Mouse (Mus musculus) liver, embryonic 13.5 days (tissue): Measurements from ENCODE around the gene Gfi1b. TPM values are rescaled to one million over a fixed set of nuclear protein-coding genes. Genes with fewer than 3 reads are reported as not detected.

Experiments
- ATAC-seq: fragments of 200-750 bp; cut with Nextera tagmentation; 2 replicates; pipeline ENCODE4 v1.8.0; 2017; ENCODE audit warnings: low read depth, mild to moderate bottlenecking, moderate number of reproducible peaks, moderate library complexity
- DNase-seq: peaks from one replicate; pipeline ENCODE4 v3.0.0; 2022
- H3K27ac ChIP-seq: fragments of 300-500 bp; sonication (generic); 2 replicates; pipeline ENCODE4 v1.5.1; 2015; ENCODE audit warnings: moderate library complexity, mild to moderate bottlenecking, inconsistent platforms
- H3K27me3 ChIP-seq: fragments of 300-500 bp; sonication (generic); 2 replicates; pipeline ENCODE4 v1.6.1; 2015; ENCODE audit warnings: mild to moderate bottlenecking, inconsistent platforms
- H3K36me3 ChIP-seq: fragments of 300-500 bp; sonication (generic); 2 replicates; pipeline ENCODE4 v1.6.1; 2015; ENCODE audit warnings: mild to moderate bottlenecking, inconsistent platforms
- H3K4me1 ChIP-seq: fragments of 300-500 bp; sonication (generic); replicated peaks from 2 replicates; pipeline ENCODE4 v1.6.1; 2015; ENCODE audit warnings: inconsistent platforms
- H3K4me2 ChIP-seq: fragments of 300-500 bp; sonication (generic); 2 replicates; pipeline ENCODE4 v1.6.1; 2015; ENCODE audit warnings: inconsistent platforms, mild to moderate bottlenecking, moderate library complexity
- H3K4me3 ChIP-seq: fragments of 300-500 bp; sonication (generic); replicated peaks from 2 replicates; pipeline ENCODE4 v1.5.1; 2015; ENCODE audit warnings: mild to moderate bottlenecking, inconsistent platforms
- H3K9ac ChIP-seq: fragments of 300-500 bp; sonication (generic); 2 replicates; pipeline ENCODE4 v1.6.1; 2015; ENCODE audit warnings: mild to moderate bottlenecking, inconsistent platforms
- H3K9me3 ChIP-seq: fragments of 300-500 bp; sonication (generic); replicated peaks from 2 replicates; pipeline ENCODE4 v1.6.1; 2016; ENCODE audit warnings: inconsistent platforms
- WGBS: fragments of 180-500 bp; shearing (Covaris S2); methylation state at CpG from one replicate; pipeline ENCODE4 v1.1.7; 2015; ENCODE audit not compliant: insufficient replicate concordance; 5-methylcytosine and 5-hydroxymethylcytosine counted together
- polyA plus RNA-seq: library from polyadenylated mRNA; unstranded; fragments of >200 nt; fragmentation: Nextera tagmentation; extraction: Ambion mirVana; gene quantifications from 2 replicates; pipeline ENCODE4 v1.2.1, GENCODE M21; 2015

Gfi1b gene
- polyA plus RNA-seq, 1 experiment from 2014 or later: 99.2 TPM

GRCm38 (mm10) chr2:28622521-28623124 is 841 bp upstream of the Gfi1b start:
- Histone ChIP-seq H3K9ac (peak overlapping the region; percentile 93), H3K27ac (peak overlapping the region; percentile 99; the same call in 1 of the 2 replicates), H3K4me1 (peaks cover 42% of the 10 kb centered on the region), H3K4me2 (peak overlapping the region; percentile 90), H3K27me3 (peaks cover 13% of the 10 kb centered on the region), H3K36me3 (peaks cover 21% of the 10 kb centered on the region), H3K4me3 (peak overlapping the region; percentile 90), H3K9me3 (no peaks in the 10 kb centered on the region)
- WGBS: 14% methylated on average over 10 of the region's 10 CpGs
- DNase-seq (peak; percentile 48), ATAC-seq (0 out of 2 replicates have a peak, but pooled peaks have one; percentile 9)

GRCm38 (mm10) chr2:28621111-28621510 is 671 bp downstream of the Gfi1b start:
- Histone ChIP-seq H3K4me3 (peak overlapping the region; percentile 90), H3K36me3 (peaks cover 27% of the 10 kb centered on the region), H3K9me3 (no peaks in the 10 kb centered on the region), H3K4me2 (peak overlapping the region; percentile 90), H3K27me3 (peaks cover 5% of the 10 kb centered on the region; the same call in 1 of the 2 replicates), H3K9ac (peak overlapping the region; percentile 93), H3K4me1 (peaks cover 57% of the 10 kb centered on the region), H3K27ac (peak overlapping the region; percentile 99)
- DNase-seq (no peak), ATAC-seq (no peak)
- 5% methylated on average over 2 of the region's 2 CpGs for WGBS

GRCm38 (mm10) chr2:28620522-28620921 is 1.3 kb downstream of the Gfi1b start:
- peak overlapping the region; percentile 99 for H3K27ac ChIP-seq
- peaks cover 33% of the 10 kb centered on the region for H3K36me3 ChIP-seq
- no peaks in the 10 kb centered on the region for H3K9me3 ChIP-seq
- WGBS: 15% methylated on average over 10 of the region's 10 CpGs
- DNase-seq (no peak), ATAC-seq (no peak)
- H3K27me3 ChIP-seq: 0 out of 2 replicates have a peak, but pooled peaks cover 3% of the 10 kb centered on the region
- peak overlapping the region; percentile 93 for H3K9ac ChIP-seq
- H3K4me3 ChIP-seq: peak overlapping the region; percentile 90
- H3K4me2 ChIP-seq: peak overlapping the region; percentile 90
- peaks cover 63% of the 10 kb centered on the region for H3K4me1 ChIP-seq

- DNase-seq (no peak), ATAC-seq (no peak)
- H3K9ac ChIP-seq: peak overlapping the region; percentile 93
- H3K9me3 ChIP-seq: no peaks in the 10 kb centered on the region
- 29% methylated on average over 6 of the region's 6 CpGs for WGBS
- H3K27ac ChIP-seq: peak overlapping the region; percentile 99
- peaks cover 75% of the 10 kb centered on the region for H3K4me1 ChIP-seq
- peak overlapping the region; percentile 90 for H3K4me3 ChIP-seq
- H3K36me3 ChIP-seq: peaks cover 44% of the 10 kb centered on the region
- H3K4me2 ChIP-seq: peak overlapping the region; percentile 90
- H3K27me3 ChIP-seq: 0 out of 2 replicates have a peak, but pooled peaks cover 3% of the 10 kb centered on the region
Observed at GRCm38 (mm10) chr2:28619369-28619768, 2.4 kb downstream of the Gfi1b start.

- 0 out of 2 replicates have a peak, but pooled peaks cover 3% of the 10 kb centered on the region for H3K27me3 ChIP-seq
- no peaks in the 10 kb centered on the region for H3K9me3 ChIP-seq
- H3K4me1 ChIP-seq: peaks cover 80% of the 10 kb centered on the region
- 18% methylated on average over 6 of the region's 6 CpGs for WGBS
- H3K4me2 ChIP-seq: peak overlapping the region; percentile 90
- peak overlapping the region; percentile 90 for H3K4me3 ChIP-seq
- no peak for DNase-seq
- ATAC-seq: no peak
- H3K27ac ChIP-seq: peak overlapping the region; percentile 99
- peak overlapping the region; percentile 93 for H3K9ac ChIP-seq
- H3K36me3 ChIP-seq: peaks cover 49% of the 10 kb centered on the region
Observed at GRCm38 (mm10) chr2:28618777-28619336, 2.9 kb downstream of the Gfi1b start.

- peak overlapping the region; percentile 90 for H3K4me3 ChIP-seq
- peak overlapping the region; percentile 99 for H3K27ac ChIP-seq
- H3K9ac ChIP-seq: peak overlapping the region; percentile 93
- H3K36me3 ChIP-seq: peaks cover 60% of the 10 kb centered on the region
- H3K9me3 ChIP-seq: no peaks in the 10 kb centered on the region
- H3K4me2 ChIP-seq: peak overlapping the region; percentile 90
- DNase-seq (no peak), ATAC-seq (peak; percentile 36)
- WGBS: 40% methylated on average over 8 of the region's 8 CpGs
- H3K27me3 ChIP-seq: no peaks in the 10 kb centered on the region
- H3K4me1 ChIP-seq: peaks cover 80% of the 10 kb centered on the region
Observed at GRCm38 (mm10) chr2:28617498-28618486, 4.0 kb downstream of the Gfi1b start.

- H3K4me3 ChIP-seq: peak overlapping the region; percentile 90
- H3K36me3 ChIP-seq: peaks cover 69% of the 10 kb centered on the region
- peak overlapping the region; percentile 93 for H3K9ac ChIP-seq
- DNase-seq (peak; percentile 86), ATAC-seq (peak; percentile 87)
- H3K27ac ChIP-seq: peak overlapping the region; percentile 99
- no peaks in the 10 kb centered on the region for H3K27me3 ChIP-seq
- H3K9me3 ChIP-seq: no peaks in the 10 kb centered on the region
- peak overlapping the region; percentile 90 for H3K4me2 ChIP-seq
- 20% methylated on average over 9 of the region's 9 CpGs for WGBS
- H3K4me1 ChIP-seq: peaks cover 80% of the 10 kb centered on the region
Observed at GRCm38 (mm10) chr2:28616874-28617273, 4.9 kb downstream of the Gfi1b start.

GRCm38 (mm10) chr2:28616358-28616757 is 5.4 kb downstream of the Gfi1b start:
- Histone ChIP-seq H3K27ac (peak overlapping the region; percentile 99), H3K4me3 (peak overlapping the region; percentile 90), H3K36me3 (peaks cover 74% of the 10 kb centered on the region), H3K27me3 (no peaks in the 10 kb centered on the region), H3K4me2 (peak overlapping the region; percentile 90), H3K9ac (peak overlapping the region; percentile 93), H3K9me3 (no peaks in the 10 kb centered on the region), H3K4me1 (peaks cover 85% of the 10 kb centered on the region)
- peak; percentile 16; the same call in 1 of the 2 replicates for ATAC-seq
- WGBS: 32% methylated on average over 5 of the region's 5 CpGs
- DNase-seq: peak; percentile 48

- ATAC-seq (no peak), DNase-seq (no peak)
- H3K27me3 ChIP-seq: no peaks in the 10 kb centered on the region
- no peak overlapping the region for H3K4me2 ChIP-seq
- H3K4me1 ChIP-seq: peaks cover 99% of the 10 kb centered on the region
- peaks cover 90% of the 10 kb centered on the region for H3K36me3 ChIP-seq
- peak overlapping the region; percentile 99 for H3K27ac ChIP-seq
- 92% methylated on average over 10 of the region's 10 CpGs for WGBS
- H3K9ac ChIP-seq: no peak overlapping the region
- no peak overlapping the region for H3K4me3 ChIP-seq
- no peaks in the 10 kb centered on the region for H3K9me3 ChIP-seq
Observed at GRCm38 (mm10) chr2:28613599-28613998, 8.2 kb downstream of the Gfi1b start.

GRCm38 (mm10) chr2:28612436-28613063 is 9.2 kb downstream of the Gfi1b start:
- H3K4me2 ChIP-seq: no peak overlapping the region
- H3K4me1 ChIP-seq: peaks cover 99% of the 10 kb centered on the region
- no peak overlapping the region for H3K9ac ChIP-seq
- ATAC-seq (no peak), DNase-seq (no peak)
- peaks cover 91% of the 10 kb centered on the region for H3K36me3 ChIP-seq
- H3K27me3 ChIP-seq: no peaks in the 10 kb centered on the region
- H3K27ac ChIP-seq: peak overlapping the region; percentile 99
- H3K9me3 ChIP-seq: no peaks in the 10 kb centered on the region
- 88% methylated on average over 10 of the region's 10 CpGs for WGBS
- no peak overlapping the region for H3K4me3 ChIP-seq
